Mouse (Mus musculus) embryonic facial prominence, embryonic 11.5 days (tissue): ENCODE measurements at regions not wholly inside any gene's neighbourhood (a gene's known extent, or its start where the extent isn't known, plus 50 kb on each side); places are given as distances from the start of the nearest gene placed in this dataset.

Experiments used
- ATAC-seq: fragments of 200-750 bp; cut with Nextera tagmentation; replicated peaks from 2 replicates; pipeline ENCODE4 v1.8.0; 2017; ENCODE audit warnings: low read depth; ENCODE audit not compliant: insufficient number of reproducible peaks, low FRiP score, low TSS enrichment
- DNase-seq: peaks from one replicate; pipeline ENCODE4 v3.0.0-alpha.2; 2015; ENCODE audit warnings: low spot score
- H3K27ac ChIP-seq: fragments of 300-500 bp; sonication (generic); replicated peaks from 2 replicates; pipeline ENCODE4 v1.5.1; 2014; ENCODE audit warnings: mild to moderate bottlenecking, low read depth, low read length, control low read depth
- H3K27me3 ChIP-seq: fragments of 300-500 bp; sonication (generic); 2 replicates; pipeline ENCODE4 v1.6.1; 2014; ENCODE audit warnings: mild to moderate bottlenecking, low read length, moderate library complexity, mixed read lengths; ENCODE audit not compliant: control insufficient read depth, insufficient read depth
- H3K36me3 ChIP-seq: fragments of 300-500 bp; sonication (generic); replicated peaks from 2 replicates; pipeline ENCODE4 v1.6.1; 2014; ENCODE audit warnings: low read depth, mild to moderate bottlenecking, low read length, moderate library complexity, mixed read lengths; ENCODE audit not compliant: control insufficient read depth, insufficient read depth
- H3K4me1 ChIP-seq: fragments of 300-500 bp; sonication (generic); 2 replicates; pipeline ENCODE4 v1.6.1; 2014; ENCODE audit warnings: low read length, mixed read lengths; ENCODE audit not compliant: control insufficient read depth, insufficient read depth
- H3K4me2 ChIP-seq: fragments of 300-500 bp; sonication (generic); 2 replicates; pipeline ENCODE4 v1.6.1; 2014; ENCODE audit warnings: low read depth, mild to moderate bottlenecking, control low read depth, low read length, moderate library complexity
- H3K4me3 ChIP-seq: fragments of 300-500 bp; sonication (generic); 2 replicates; pipeline ENCODE4 v1.5.1; 2014; ENCODE audit warnings: low read depth, low read length, control low read depth
- H3K9ac ChIP-seq: fragments of 300-500 bp; sonication (generic); replicated peaks from 2 replicates; pipeline ENCODE4 v1.6.1; 2014; ENCODE audit warnings: mild to moderate bottlenecking, control low read depth, low read length
- H3K9me3 ChIP-seq: fragments of 300-500 bp; sonication (generic); replicated peaks from 2 replicates; pipeline ENCODE4 v1.6.1; 2016; ENCODE audit warnings: mild to moderate bottlenecking, low read length, inconsistent platforms, mixed read lengths; ENCODE audit not compliant: control insufficient read depth
- WGBS: fragments of 180-500 bp; shearing (Covaris S2); extraction: QIAGEN DNeasy Blood & Tissue Kit; methylation state at CpG from one replicate; pipeline ENCODE4 v1.1.7; 2014; 5-methylcytosine and 5-hydroxymethylcytosine counted together

DNA sequence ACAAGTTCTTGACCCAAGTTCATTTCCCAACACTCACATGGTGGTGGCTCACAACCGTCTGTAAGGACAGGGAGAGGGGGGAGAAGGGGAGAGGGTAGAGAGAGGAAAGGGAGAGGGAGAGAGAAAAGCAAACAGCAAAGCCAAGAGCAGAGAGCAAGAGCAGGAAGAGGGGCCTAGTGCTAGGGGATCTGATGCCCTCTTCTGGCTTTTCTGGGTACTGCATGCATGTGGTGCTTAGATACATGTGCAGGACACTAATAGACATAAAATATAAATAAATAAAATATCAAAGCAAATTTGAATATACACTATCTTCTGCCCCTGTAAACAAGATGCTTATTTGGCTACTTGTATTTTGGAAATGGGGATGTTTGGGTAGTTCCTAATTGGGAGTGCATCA is 91.2 kb downstream of the Rnf138rt1 start:
- DNase-seq (peak; percentile 34), ATAC-seq (no peak)
- 22% methylated on average over 1 of the region's 1 CpGs for WGBS
- Histone ChIP-seq H3K4me1 (no peaks in the 10 kb centered on the region), H3K9ac (no peak overlapping the region), H3K27me3 (no peaks in the 10 kb centered on the region), H3K9me3 (no peaks in the 10 kb centered on the region), H3K36me3 (no peaks in the 10 kb centered on the region), H3K4me3 (no peak overlapping the region), H3K4me2 (no peak overlapping the region), H3K27ac (no peak overlapping the region)
